Mouse (Mus musculus): ENCODE results near the gene Dpp4. TPM values are rescaled to one million over a fixed set of nuclear protein-coding genes. Genes with fewer than 3 reads are reported as not detected.

Gene Dpp4
- polyA plus RNA-seq, 1 experiment from 2014 or later, result 41.8 TPM

DNA sequence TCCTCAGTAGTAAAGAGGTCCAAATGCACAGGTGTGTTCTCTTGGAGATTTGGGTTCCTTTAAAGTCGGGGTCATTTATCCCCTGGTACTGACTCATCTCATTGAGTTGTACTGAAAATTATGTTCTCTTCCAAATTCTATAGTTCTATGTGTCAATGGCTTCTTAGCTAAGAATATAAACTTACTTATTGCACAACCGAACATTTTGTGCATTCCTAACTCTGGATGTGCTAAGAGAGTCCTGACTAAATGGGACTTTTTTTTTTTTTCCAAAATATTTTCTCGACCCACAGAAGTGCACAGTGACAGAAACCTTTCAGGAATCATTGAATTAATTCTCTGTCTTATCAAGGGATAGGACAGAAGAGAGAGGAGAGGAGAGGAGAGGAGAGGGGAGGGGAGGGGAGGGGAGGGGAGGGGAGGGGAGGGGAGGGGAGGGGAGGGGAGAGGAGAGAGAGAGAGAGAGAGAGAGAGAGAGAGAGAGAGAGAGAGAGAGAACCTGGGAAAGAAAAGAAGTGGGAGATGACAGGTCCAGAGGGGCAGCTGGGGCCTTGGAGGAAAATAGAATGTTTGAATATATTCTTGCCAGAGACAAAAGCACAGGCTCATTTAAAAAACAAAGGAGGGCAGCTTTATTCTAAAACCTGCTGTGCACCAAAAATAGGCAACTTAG, 70.8 kb downstream of the Dpp4 start:
- Histone ChIP-seq H3K36me3 (ENCODE audit: insufficient read depth, low read length) (no peaks in the 10 kb centered on the region), H3K9ac (replicated peaks; ENCODE audit: low read depth) (no peak overlapping the region), H3K4me2 (replicated peaks; ENCODE audit: low read depth, low read length) (no peak overlapping the region), H3K9me3 (ENCODE audit: low read length) (no peaks in the 10 kb centered on the region), H3K27ac (ENCODE audit: low read length) (no peak overlapping the region), H3K4me3 (ENCODE audit: low read depth, low read length) (no peak overlapping the region), H3K27me3 (replicated peaks; ENCODE audit: insufficient read depth, low read length) (no peaks in the 10 kb centered on the region), H3K4me1 (ENCODE audit: insufficient read depth, low read depth, low read length) (no peaks in the 10 kb centered on the region)
- ATAC-seq, result no peak
- 46% methylated on average over 3 of the region's 3 CpGs for WGBS
- TF ChIP-seq EP300 (IDR thresholded peaks at IDR 0.05) (no peak), CTCF (IDR thresholded peaks at IDR 0.05) (no peak)
- peak; percentile 67 for DNase-seq (ENCODE audit: low spot score)

DNA sequence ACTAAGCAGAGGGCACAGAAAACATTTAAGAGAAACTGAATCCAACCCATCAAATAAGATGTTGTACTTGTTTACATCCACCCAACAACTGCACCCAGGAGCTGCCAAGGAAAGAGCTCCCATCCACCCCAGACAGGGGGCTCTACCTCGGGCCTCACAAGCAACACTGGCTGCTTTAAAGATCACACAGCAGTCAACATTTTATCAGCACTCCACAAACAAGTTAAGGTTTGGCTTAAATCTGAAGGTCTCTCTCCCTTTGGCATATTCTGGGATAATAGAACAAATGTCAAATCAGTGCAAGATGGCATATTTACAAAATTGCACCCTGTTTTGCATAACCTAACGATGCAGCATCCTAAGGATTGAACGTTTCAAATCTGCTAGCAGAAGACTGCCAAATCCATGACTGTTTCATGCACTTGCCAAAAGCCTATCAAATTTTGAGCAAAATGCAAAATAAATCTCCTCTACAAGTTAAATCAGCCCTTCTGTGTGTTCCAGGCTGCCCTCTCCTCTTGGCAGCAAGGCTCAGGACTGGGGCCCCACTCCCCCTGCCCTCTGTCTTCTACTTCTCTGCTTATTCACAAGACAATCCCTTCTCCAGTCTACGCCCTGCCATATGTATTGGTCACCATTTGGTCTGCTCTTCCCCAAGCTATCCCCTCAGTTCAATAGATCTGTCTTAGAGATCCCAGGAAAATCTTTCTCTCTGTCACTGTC, 72.6 kb downstream of the Dpp4 start:
- DNase-seq (ENCODE audit: low spot score), result no peak
- no peak for ATAC-seq
- Histone ChIP-seq H3K4me3 (ENCODE audit: low read depth, low read length) (no peak overlapping the region), H3K36me3 (ENCODE audit: insufficient read depth, low read length) (no peaks in the 10 kb centered on the region), H3K27me3 (replicated peaks; ENCODE audit: insufficient read depth, low read length) (no peaks in the 10 kb centered on the region), H3K9me3 (ENCODE audit: low read length) (no peaks in the 10 kb centered on the region), H3K9ac (replicated peaks; ENCODE audit: low read depth) (no peak overlapping the region), H3K4me1 (ENCODE audit: insufficient read depth, low read depth, low read length) (no peaks in the 10 kb centered on the region), H3K4me2 (replicated peaks; ENCODE audit: low read depth, low read length) (no peak overlapping the region), H3K27ac (ENCODE audit: low read length) (no peak overlapping the region)
- TF ChIP-seq CTCF (IDR thresholded peaks at IDR 0.05) (no peak), EP300 (IDR thresholded peaks at IDR 0.05) (no peak)
- 70% methylated on average over 4 of the region's 4 CpGs for WGBS

DNA sequence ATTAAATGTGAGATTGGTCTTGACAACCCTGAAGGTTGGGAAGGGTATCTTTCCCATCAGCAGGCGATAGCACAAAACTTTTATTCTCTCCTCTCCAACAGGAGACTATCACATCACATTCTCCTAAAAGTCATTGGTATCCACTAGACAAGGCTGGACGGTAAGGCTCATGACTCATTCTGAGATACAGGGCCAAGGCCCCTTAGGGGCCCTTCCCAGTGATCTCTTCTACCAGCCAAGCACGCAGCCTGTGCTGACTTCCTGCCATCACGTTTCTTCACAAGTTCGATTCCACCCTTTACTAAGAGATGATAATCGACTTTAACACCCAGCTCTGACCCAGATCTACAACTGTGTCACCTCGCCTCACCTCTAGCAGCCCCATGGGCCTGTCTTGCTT, 74.9 kb downstream of the Dpp4 start:
- DNase-seq (ENCODE audit: low spot score) (no peak), ATAC-seq (no peak)
- TF ChIP-seq EP300 (IDR thresholded peaks at IDR 0.05) (no peak), CTCF (IDR thresholded peaks at IDR 0.05) (no peak)
- Histone ChIP-seq H3K9me3 (ENCODE audit: low read length) (no peaks in the 10 kb centered on the region), H3K27ac (ENCODE audit: low read length) (no peak overlapping the region), H3K4me1 (ENCODE audit: insufficient read depth, low read depth, low read length) (no peaks in the 10 kb centered on the region), H3K27me3 (replicated peaks; ENCODE audit: insufficient read depth, low read length) (no peaks in the 10 kb centered on the region), H3K9ac (replicated peaks; ENCODE audit: low read depth) (no peak overlapping the region), H3K4me2 (replicated peaks; ENCODE audit: low read depth, low read length) (no peak overlapping the region), H3K4me3 (ENCODE audit: low read depth, low read length) (no peak overlapping the region), H3K36me3 (ENCODE audit: insufficient read depth, low read length) (no peaks in the 10 kb centered on the region)
- 77% methylated on average over 7 of the region's 7 CpGs for WGBS

DNA sequence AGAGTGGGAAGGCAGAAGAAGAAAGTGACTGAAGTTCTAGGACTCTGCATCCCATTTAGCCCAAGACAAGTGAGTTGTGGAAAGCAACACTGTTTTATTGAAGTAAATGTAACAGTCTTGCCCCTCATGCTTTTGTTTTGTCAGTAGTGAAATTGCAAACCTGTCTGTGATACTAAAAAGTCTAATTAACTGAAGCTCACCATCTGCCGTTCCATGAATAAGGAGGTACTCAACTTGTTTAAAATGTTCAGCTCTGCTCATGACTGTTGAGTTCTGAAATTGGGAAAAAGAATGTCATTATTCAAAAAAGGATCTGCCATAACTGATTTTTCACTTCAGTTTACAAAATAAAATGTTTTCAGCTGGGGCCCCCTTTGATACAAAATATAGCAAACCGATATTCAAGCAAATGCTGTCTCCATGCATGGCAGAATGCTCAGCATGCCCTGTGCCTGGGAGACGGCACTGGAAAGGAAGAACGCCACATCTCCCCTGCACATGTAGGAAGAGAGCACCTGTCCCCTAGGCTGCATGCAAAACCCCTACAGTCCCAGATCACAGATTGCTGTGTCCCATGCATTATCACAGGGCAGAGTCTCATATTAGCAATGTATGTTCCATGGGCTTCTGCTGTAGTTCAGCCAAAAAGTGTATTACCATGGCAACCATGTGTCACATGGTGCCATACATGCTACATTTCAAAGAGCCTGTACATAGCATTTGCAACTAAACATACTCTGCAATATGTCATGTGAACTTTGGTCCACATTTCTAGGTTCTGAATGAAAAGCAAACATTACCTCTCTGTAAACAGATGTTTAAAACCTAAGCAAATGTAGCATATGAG, 77.4 kb downstream of the Dpp4 start:
- H3K9ac ChIP-seq (replicated peaks; ENCODE audit: low read depth), result no peak overlapping the region
- H3K9me3 ChIP-seq (ENCODE audit: low read length), result no peaks in the 10 kb centered on the region
- no peak overlapping the region for H3K4me3 ChIP-seq (ENCODE audit: low read depth, low read length)
- TF ChIP-seq EP300 (IDR thresholded peaks at IDR 0.05) (no peak), CTCF (IDR thresholded peaks at IDR 0.05) (no peak)
- no peak overlapping the region for H3K27ac ChIP-seq (ENCODE audit: low read length)
- DNase-seq (ENCODE audit: low spot score) (no peak), ATAC-seq (no peak)
- H3K27me3 ChIP-seq (replicated peaks; ENCODE audit: insufficient read depth, low read length), result no peaks in the 10 kb centered on the region
- no peaks in the 10 kb centered on the region for H3K4me1 ChIP-seq (ENCODE audit: insufficient read depth, low read depth, low read length)
- 86% methylated on average over 4 of the region's 4 CpGs for WGBS
- H3K4me2 ChIP-seq (replicated peaks; ENCODE audit: low read depth, low read length), result no peak overlapping the region
- no peaks in the 10 kb centered on the region for H3K36me3 ChIP-seq (ENCODE audit: insufficient read depth, low read length)

DNA sequence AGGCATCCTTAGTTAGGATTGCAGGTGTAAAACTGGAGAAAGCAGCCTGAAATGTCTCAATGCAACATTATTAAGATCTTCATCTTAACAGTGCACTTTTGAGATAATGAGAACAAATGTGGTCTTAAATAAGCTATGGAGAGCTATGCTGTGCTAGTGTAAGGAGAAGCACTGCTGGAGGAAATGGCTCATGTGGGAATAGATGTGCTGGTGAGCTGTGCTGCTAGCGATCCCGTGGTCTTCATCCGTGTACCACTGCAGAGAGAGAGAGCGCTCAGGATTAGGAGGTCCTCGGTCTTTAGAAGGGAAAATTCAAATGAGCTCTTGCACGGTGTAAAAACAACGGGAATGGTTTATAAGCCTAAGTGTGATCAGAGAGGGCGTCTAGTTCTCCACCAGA, 79.6 kb downstream of the Dpp4 start:
- H3K9ac ChIP-seq (replicated peaks; ENCODE audit: low read depth), result no peak overlapping the region
- DNase-seq (ENCODE audit: low spot score) (no peak), ATAC-seq (no peak)
- no peaks in the 10 kb centered on the region for H3K4me1 ChIP-seq (ENCODE audit: insufficient read depth, low read depth, low read length)
- no peaks in the 10 kb centered on the region for H3K27me3 ChIP-seq (replicated peaks; ENCODE audit: insufficient read depth, low read length)
- H3K4me2 ChIP-seq (replicated peaks; ENCODE audit: low read depth, low read length), result no peak overlapping the region
- TF ChIP-seq EP300 (IDR thresholded peaks at IDR 0.05) (no peak), CTCF (IDR thresholded peaks at IDR 0.05) (no peak)
- WGBS, result 75% methylated on average over 8 of the region's 8 CpGs
- no peaks in the 10 kb centered on the region for H3K9me3 ChIP-seq (ENCODE audit: low read length)
- H3K36me3 ChIP-seq (ENCODE audit: insufficient read depth, low read length), result no peaks in the 10 kb centered on the region
- H3K27ac ChIP-seq (ENCODE audit: low read length), result no peak overlapping the region
- H3K4me3 ChIP-seq (ENCODE audit: low read depth, low read length), result no peak overlapping the region

DNA sequence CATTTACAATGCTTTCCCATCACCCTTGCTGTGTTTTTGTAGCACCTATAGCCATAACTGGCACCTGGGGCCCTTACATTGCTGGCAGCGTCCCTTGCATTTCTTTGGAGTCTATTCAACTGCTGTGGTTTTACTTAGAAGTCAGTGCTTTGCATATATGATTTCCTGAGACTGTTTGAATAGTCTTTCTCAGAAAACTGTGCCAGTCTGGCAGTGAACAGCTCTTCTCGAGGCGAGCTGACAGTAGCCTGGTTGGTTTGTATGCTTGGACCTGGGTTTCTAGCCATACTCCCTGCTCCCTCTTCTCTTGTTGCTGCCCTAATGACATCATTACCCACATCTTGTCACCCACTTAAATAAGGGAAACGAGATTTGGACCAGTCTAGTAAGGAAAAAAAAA, 80.1 kb downstream of the Dpp4 start:
- DNase-seq (ENCODE audit: low spot score), result no peak
- Histone ChIP-seq H3K27me3 (replicated peaks; ENCODE audit: insufficient read depth, low read length) (no peaks in the 10 kb centered on the region), H3K27ac (ENCODE audit: low read length) (no peak overlapping the region), H3K9ac (replicated peaks; ENCODE audit: low read depth) (no peak overlapping the region), H3K36me3 (ENCODE audit: insufficient read depth, low read length) (no peaks in the 10 kb centered on the region), H3K4me3 (ENCODE audit: low read depth, low read length) (no peak overlapping the region), H3K4me2 (replicated peaks; ENCODE audit: low read depth, low read length) (no peak overlapping the region), H3K9me3 (ENCODE audit: low read length) (no peaks in the 10 kb centered on the region), H3K4me1 (ENCODE audit: insufficient read depth, low read depth, low read length) (no peaks in the 10 kb centered on the region)
- ATAC-seq, result no peak
- no peak for TF ChIP-seq CTCF (IDR thresholded peaks at IDR 0.05)
- TF ChIP-seq EP300 (IDR thresholded peaks at IDR 0.05), result no peak
- WGBS, result 50% methylated on average over 4 of the region's 4 CpGs
